Mouse (Mus musculus) heart, adult 18-20 months (tissue): Measurements from ENCODE around the gene Tspyl1. TPM values are rescaled to one million over a fixed set of nuclear protein-coding genes. Genes with fewer than 3 reads are reported as not detected.

Source experiments
- DNase-seq, 2 experiments: peaks; one replicate each; pipeline ENCODE4 v3.0.0; 2021 to 2022; ENCODE audit warnings: mixed read lengths in 1 of 2
- total RNA-seq, 2 experiments: library from RNA; stranded (reverse); gene quantifications; 2 replicates each; pipeline ENCODE4 v1.2.3; 2021

Tspyl1 gene
- total RNA-seq, 2 experiments from 2014 or later, result 62.1 to 64.1 TPM

DNA sequence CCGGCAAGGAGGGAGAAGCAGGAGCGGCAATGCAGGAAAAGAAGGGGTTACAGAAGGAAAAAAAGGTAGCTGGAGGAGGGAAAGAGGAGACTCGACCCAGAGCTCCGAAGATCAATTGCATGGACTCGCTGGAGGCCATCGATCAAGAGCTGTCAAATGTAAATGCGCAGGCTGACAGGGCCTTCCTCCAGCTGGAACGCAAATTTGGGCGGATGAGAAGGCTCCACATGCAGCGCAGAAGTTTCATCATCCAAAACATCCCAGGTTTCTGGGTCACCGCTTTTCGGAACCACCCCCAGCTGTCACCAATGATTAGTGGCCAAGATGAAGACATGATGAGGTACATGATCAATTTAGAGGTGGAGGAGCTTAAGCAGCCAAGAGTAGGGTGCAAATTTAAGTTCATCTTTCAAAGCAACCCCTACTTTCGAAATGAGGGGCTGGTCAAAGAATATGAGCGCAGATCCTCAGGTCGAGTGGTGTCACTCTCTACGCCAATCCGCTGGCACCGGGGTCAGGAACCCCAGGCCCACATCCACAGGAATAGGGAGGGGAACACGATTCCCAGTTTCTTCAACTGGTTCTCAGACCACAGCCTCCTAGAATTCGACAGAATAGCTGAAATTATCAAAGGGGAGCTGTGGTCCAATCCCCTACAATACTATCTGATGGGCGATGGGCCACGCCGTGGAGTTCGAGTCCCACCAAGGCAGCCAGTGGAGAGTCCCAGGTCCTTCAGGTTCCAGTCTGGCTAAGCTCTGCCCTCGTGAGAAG lies 16.2 kb downstream of the Tspyl1 start:
- peak in 1 of 2 experiments; percentile 63 for DNase-seq

DNA sequence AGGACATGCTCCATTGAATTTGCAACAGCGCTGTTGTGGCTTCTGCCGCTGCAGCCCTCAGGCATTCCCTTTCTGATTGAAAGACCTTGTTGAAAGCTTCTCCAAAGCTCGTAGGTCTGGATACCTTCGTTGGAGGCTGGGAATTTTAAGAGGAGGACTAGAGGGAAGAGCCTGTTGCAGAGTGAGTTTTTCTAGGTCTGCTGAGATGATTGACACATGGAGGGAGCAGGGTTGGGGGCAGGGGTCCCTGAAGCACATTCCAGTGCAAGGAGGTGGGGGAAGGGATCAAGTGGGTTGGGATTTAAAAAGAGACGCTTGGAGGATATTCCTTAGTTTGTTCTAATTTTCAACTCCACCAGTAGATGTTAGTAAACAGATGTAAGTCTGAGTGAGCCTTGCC lies 18.4 kb downstream of the Tspyl1 start:
- no peak for DNase-seq

DNA sequence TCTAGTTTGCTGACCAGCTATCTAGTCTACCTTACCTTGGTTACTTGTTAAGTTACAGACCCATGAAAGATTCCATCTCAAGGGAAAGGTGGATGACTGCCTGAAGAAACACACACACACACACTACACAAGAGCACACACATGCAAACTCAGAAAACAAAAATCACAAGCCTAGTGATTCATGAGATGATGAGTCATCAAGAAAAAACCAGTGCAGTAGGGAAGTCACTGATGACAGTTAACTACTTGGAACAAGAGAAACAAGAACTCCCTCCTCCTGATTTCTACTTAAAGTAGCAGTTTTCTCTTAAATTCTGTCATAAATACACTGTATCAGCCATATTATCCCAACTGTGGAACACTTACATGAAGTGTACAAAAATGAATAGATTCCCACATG lies 25.1 kb downstream of the Tspyl1 start:
- no peak for DNase-seq

DNA sequence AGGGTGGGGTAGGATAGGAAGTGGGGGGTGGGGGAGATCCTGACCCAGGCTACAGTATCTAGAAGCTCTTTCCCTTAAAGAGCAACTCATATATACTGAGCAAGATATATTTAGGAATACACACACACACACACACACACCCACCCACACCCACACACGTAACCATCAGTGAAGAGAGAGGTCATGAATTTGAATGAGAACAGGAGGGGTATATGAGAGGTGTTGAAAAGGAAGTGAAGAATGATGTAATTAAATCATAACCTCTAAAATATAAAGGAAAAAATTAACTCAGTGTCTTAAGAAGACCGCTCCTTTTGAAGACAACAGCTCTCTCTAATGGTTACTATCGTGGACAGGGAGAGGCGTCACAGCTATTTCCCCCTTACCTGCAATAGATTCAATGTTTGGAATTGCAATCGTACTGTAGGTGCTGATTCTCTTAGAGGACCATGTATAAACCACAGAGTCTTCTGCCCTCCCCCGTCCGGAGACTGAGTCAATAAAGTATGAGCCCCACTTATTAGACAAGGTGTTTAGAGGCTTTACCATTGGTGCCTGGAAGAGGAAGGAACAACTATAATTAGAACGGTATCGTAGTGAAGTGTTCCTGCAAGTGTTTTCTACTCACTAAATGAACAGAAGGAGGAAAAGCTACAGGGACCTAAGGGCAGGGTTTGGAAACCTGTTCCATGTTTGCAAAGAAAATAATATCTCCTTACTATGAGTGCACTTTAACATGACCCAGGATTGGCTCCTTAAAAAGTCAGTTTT lies 28.1 kb downstream of the Tspyl1 start:
- DNase-seq, result no peak

DNA sequence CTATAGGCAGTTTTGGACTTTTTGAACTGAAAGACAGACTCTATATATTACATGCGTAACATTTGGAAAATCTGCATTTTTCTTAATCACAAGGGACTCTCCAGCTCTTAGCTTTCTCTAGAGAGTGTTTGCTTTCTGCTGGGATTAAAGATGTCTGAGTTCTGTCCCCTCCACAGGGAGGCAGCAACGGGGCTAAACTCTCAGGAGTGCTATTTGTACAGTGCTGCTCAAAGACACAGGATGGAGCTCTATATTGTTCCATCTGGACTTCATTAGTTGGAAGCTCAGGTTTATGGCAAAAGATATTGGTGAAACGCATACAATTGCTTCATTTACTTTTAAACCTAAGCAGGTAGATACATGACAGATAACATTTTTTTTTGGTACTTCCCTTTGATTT lies 30.5 kb downstream of the Tspyl1 start:
- DNase-seq, result no peak

DNA sequence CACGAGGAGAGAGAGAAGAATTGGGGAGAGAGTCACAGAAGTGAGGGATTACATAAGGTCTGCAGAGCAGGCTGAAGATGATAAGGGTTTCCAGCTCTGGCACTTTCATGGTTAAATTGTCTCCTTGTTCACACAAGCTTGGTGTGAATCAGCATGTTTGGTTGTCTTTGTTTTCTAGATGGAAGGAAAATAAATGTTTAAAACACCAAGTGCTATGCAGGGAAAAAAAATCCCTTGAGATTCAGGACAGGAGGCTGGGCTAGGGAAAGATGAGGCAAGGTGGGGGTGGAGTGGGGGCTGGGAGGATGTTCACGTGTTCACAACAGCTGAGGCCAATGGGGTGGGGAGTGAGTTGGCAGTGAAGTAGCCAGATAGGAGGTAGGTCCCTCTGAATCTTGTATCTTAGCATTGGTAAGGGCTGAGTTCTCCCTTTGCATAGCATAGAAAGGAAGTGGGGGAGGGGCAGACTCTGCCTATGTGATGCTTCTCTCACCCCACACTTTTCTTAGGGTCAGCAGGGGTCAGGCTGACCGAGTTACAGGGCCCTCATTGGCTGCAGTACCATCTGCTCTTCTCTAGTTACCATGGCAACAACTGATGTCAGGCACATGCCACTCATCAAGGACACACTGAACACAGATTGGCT lies 34.7 kb downstream of the Tspyl1 start:
- no peak for DNase-seq

DNA sequence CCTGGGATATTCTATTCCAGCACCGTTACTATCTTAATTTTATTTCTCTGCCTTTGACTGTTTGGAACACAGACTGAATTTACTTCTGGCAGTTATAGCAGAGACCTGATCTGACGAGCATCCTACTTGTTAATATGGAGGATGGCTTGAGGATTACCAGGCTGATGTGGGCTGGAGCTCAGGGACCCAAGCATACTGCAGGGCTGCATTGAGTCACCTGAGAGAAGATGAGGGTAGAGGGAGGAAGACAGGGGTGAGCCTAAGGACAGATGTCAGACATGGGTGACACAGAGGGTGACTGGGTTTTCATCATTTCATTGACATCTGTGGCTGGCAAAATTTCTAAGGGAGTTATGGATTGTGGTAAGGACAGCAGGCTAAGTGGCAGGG lies 35.2 kb downstream of the Tspyl1 start:
- no peak for DNase-seq

DNA sequence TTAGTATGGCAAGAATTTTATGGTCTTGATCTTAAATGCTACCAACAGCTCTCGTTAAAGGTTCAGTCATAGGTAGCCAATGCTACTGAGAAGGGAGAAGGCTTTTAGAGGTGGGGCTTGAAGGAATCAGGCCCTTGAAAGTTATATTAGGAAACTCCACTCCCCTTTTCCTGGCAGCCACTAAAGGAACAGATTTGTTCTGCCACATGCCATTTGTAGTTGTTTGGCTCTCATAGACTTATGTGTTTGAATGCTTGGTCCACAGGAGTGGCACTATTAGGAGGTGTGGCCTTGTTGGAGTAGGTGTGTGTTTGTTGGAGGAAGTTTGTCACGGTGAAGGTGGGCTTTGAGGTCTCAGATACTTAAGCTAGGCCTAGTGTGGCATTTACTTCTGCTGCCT lies 38.8 kb downstream of the Tspyl1 start:
- peak in 1 of 2 experiments; percentile 24 for DNase-seq

DNA sequence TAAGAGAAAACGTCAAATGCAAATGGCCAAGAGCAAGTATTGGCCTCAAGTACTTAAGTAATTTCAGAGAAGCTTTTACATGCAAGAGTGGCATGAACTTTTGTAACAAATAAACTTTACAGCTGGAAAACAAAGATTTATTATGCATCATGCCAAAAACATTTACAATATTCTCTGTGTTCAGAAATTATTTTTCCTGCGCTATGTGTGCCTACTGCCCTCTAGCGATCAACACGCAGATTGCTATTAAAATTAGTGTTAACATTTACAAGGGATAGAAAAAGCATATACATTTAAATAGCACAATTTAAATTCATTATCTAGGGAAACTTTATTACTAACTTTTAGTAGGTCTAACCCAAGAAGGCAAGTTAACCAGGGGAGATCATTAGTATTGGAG lies 44.7 kb downstream of the Tspyl1 start:
- DNase-seq, result peak in 1 of 2 experiments; percentile 28

DNA sequence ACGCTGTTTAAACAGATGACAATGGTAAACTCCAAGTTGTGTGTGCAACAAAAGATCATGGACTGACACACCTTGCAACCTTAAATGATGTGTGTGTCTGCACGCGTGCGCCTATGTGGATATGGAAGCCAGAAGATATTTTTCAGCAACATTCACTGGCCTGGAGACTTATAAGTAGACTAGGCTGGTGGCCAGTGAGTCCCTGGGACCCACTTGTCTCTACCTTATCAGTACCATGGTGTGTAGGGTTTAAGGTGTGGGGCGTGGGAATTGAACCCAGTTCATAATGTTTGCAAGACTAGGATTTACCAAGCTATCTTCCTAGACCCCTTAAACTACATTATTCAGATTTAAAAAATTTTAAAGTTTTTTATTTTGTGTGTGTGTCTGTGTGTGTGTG lies 45.2 kb downstream of the Tspyl1 start:
- DNase-seq, result no peak

DNA sequence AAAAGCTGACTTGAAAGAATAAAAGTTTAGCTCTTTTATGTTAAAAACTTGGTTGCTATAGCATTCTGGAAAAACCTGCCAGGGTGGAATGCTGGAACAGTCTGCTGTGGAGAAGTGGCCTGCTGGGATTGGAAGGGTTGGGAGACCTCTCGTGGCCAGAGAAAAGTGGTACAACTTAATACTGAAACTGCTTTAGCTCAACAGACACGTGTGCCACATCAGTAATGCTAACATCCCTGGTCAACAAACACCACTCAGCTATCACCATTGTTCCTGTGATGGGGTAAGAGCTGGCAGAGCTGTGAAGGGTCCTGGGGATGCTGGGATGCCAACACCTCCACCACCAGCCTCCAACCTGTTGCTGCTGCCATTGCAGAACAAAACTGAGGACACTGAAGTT lies 46.3 kb downstream of the Tspyl1 start:
- peak; percentile 34 to 61 for DNase-seq

Other genes starting within 250 kb of the Tspyl1 start
- gene Trappc3l, start 244.6 kb upstream of the Tspyl1 start, total RNA-seq, result not detected
- gene Calhm4, start 237.9 kb upstream of the Tspyl1 start, total RNA-seq, result not detected
- gene Calhm5, start 185.7 kb upstream of the Tspyl1 start, total RNA-seq, result under 1 TPM; 0.87 to 0.93 TPM
- under 1 TPM; 0.40 to 0.69 TPM for gene Calhm6, start 154.2 kb upstream of the Tspyl1 start, total RNA-seq
- 1 to 10 TPM; 4.0 to 4.4 TPM for gene Dse, start 74.5 kb upstream of the Tspyl1 start, total RNA-seq
- 10 to 100 TPM; 11.0 to 11.1 TPM for gene Tspyl4, start 15.3 kb downstream of the Tspyl1 start, total RNA-seq
- under 1 TPM in 1 of 2 experiments, not detected in 1; 0.57 TPM for gene Col10a1, start 107.8 kb downstream of the Tspyl1 start, total RNA-seq
- 10 to 100 TPM in 1 of 2 experiments, 1 to 10 TPM in 1; 9.9 to 11.1 TPM for gene Nt5dc1, start 136.4 kb downstream of the Tspyl1 start, total RNA-seq
- 1 to 10 TPM; 1.2 to 1.3 TPM for gene Frk, start 201.2 kb downstream of the Tspyl1 start, total RNA-seq